Mouse (Mus musculus): Measurements from ENCODE around the gene Calcb.

Calcb gene

GRCm38 (mm10) chr7:114754196-114754595 is 35.8 kb downstream of the Calcb start:
- DNase-seq (ENCODE audit: low spot score), result no peak

- no peak for DNase-seq (ENCODE audit: low spot score)
Measured at GRCm38 (mm10) chr7:114754626-114755025, 36.2 kb downstream of the Calcb start.

GRCm38 (mm10) chr7:114762660-114763059 is 44.2 kb downstream of the Calcb start:
- DNase-seq (ENCODE audit: low spot score), result no peak

- no peak for DNase-seq (ENCODE audit: low spot score)
Measured at GRCm38 (mm10) chr7:114765273-114765672, 46.8 kb downstream of the Calcb start.

- no peak for DNase-seq (ENCODE audit: low spot score)
Measured at GRCm38 (mm10) chr7:114766523-114766922, 48.1 kb downstream of the Calcb start.

GRCm38 (mm10) chr7:114768516-114768915 is 50.1 kb downstream of the Calcb start:
- DNase-seq (ENCODE audit: low spot score), result no peak

GRCm38 (mm10) chr7:114769041-114769440 is 50.6 kb downstream of the Calcb start:
- DNase-seq (ENCODE audit: low spot score), result no peak

GRCm38 (mm10) chr7:114770586-114770985 is 52.1 kb downstream of the Calcb start:
- no peak for DNase-seq (ENCODE audit: low spot score)

- DNase-seq (ENCODE audit: low spot score), result no peak
Measured at GRCm38 (mm10) chr7:114771801-114772200, 53.4 kb downstream of the Calcb start.

Measured in urinary bladder, postnatal 14 days (tissue).